Mouse (Mus musculus): ENCODE results near the gene Cct4.
A peak's percentile ranks its signal among the peaks of the same experiment; 100 is the strongest.

Cct4 gene

DNA sequence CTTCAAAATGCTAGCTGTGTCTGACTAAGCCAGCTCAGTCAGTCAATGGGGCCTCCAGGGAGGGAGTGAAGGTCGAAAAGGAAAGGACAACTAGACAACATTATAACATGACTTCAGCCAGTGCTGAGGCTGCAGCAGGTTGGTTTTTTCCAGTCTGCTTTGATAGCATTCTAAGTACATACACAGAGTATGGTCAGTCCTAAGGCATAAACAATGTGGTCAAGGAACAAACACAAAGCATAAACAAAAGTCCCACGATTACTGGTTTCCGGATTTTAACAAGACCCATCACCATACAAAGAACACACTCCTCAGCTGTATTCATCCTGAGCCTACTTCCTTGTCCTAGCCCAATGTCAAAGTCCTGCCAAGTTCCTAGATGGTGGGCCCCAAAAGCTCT is 4.8 kb upstream of the Cct4 start:
- DNase-seq: no peak

DNA sequence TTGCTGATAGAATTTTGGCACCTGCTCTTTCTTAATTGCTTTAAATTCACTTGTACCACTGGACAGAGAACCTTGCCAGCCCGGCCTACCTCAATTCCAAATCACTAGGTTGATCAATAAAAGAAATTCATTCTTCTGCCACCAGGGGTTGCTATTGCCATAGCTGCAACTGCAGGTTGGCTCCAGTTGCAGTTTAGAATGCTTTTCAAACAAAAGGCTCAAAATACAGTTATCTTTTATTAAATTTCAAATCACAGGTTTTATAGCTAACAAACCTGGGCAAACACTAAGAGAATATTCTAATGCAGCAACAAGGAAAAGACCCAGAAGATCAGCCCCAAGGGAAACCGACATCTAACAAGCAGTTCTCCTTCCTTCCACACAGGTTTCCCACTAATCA is 3.0 kb upstream of the Cct4 start:
- DNase-seq: peak; percentile 36 to 56

DNA sequence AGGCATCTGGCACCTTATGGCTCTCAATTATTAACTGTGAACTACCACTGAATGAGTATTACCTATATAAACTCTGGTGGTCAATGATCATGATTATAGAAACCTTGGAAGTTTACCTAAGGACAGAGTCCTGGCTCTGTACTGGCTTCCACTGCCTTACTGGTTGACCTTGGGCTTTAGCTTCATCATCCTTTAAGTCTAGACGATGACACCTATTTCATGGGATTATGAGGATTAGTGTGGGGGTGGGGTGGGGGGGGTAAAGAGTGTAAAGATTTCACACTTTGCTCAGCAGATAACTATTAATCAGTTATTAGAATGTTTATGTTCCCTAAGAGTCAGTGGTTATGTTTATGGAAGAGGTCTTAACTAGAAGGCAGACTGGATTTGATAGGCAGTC is 533 bp upstream of the Cct4 start:
- DNase-seq: no peak

DNA sequence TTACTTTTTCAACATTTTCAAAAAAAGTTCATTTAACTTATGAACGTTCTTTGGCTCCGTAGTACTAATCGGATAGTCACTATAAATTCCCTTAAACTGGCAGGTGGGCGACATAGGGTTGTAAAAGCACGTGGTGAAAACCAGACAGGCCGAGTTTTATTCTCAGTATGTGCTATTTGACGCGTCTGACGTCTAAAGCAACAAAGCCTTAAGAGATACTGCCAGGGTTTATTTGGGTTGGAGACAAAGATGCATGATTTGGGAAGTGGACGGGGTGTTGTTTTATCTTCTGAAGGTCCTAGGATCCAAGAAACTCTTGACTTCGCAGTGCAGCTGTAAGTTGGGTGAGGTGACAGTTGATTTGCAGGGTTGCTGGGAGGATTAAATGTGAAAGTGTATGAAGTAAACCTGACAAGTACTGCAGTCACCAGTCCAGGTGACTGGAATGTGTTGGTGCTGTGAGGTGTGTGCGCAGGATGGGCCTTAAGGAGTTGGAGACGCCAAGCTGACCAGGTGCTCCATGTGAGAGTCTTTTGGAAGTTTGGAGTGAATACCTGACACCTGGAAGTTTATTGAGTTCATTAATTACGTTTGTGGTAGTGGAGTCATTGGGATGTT is 1.0 kb downstream of the Cct4 start:
- no peak for DNase-seq

DNA sequence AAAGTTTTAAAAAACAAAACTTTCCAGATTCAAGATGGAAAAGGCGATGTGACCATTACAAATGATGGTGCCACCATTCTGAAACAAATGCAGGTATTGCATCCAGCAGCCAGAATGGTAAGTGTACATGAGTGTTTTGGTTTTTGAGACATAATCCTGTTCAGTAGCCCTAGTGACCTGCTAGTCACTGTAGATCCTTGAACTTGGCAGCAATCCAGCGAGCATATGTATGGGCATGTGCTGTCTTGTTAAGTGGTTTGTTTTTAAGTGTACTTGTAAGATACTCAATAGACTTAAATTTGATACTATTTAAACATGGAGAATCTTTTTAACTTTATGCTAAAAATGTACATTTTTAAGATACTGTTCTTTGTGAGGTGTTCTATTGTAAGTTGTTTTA is 4.0 kb downstream of the Cct4 start:
- peak; percentile 43 to 54 for DNase-seq

DNA sequence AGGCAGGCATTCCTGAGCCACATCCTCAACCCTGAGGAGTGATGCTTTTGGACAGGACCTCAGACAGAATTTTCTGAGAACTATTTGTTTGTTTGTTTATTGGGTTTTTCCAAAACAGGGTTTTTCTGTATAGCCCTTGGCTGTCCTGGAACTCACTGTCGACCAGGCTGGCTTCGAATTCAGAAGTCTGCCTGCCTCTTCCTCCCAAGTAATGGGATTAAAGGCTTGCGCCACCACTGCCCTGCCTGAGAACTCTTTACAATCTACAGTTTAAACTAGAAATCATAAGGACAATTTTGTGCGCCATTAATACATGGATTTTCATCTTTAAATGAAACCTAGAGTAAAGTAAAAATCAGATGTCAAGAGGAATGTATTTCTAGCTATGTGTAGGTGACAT is 5.1 kb downstream of the Cct4 start:
- no peak for DNase-seq

DNA sequence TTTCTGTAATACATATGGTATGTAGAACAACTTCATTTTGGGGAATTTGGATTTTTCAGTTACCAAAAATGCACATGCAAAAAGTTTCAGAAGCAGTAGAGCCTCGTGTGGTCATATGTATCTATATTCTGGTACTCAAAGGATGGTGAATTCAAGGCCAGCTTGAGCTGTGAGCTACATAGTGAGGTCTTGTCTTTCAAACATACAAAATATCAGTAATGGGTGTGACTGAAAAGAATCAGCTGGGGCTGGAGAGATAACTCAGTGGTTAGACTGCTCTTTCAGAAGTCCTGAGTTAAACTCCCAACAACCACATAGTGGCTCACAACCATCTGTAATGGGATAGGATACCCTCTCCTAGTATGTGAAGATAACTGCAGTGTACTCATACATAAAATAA is 8.0 kb downstream of the Cct4 start:
- no peak for DNase-seq

DNA sequence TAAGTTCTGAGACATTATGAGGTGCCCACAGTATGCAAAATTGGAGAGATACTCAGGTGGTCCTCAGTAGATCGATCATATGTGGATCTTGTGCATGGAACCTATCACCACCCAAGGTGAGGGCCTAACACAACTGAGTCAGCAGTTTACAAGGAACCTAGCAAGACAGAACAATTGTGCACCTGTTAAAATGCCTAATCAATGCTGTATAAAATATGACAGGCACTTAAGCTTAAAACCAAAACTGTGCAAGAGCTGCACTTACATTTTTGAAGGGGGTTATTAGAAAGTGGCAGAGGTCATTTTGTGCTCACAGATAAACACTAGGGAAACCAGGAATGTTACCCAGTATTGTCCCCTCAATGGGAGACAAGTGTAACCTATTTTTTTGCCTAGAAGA is 15.0 kb downstream of the Cct4 start:
- no peak for DNase-seq

DNA sequence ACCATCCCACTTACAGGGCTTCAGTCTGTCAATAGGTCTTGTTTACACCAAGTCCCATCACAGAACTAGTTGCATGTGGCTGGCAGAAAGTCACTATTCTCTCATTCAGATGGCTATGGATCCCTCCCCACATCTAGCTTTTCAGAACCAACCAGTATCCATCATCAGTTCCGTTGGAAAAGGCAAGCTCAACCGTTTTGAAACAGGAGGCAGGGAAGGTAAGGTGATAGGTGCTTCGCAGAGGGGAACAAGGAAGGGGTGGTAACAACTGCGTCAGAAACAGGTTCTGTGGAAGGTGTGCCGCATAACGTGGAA is 16.8 kb downstream of the Cct4 start:
- no peak for DNase-seq

DNA sequence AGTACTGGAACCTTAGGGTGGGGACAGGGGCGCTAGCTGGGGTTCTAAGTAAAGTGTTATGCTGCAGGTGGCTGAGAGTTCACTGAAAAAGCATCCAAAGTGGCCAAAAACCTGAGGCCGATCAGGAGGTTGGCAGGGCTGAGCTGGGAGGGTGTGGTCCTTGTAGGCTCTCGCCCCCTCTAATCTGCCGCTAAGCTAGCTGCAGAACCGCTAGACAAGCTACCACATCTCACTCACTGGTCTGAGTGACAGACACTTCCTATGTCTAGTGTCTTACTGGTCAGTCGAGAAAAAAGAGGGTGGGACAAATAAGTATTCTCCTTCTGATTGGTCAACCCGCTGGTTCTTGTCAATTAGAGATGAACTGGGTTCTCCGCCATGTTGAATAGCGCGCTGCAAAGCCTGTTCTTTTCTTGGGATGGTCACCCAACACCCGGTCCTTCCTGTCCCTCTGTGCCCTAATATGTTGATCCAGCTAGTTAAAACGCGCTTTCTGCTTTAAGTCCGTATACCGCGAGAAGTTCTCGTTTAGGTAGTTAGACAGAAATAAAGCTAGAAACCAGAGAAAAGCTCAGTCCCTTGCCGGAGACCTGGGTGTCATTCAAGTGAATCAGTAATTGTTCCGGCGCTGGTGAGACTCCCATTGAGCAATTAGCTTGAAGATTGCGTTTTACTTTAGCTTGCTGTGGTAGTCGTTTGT is 17.3 kb downstream of the Cct4 start, which contains the start of gene Fam161a:
Fam161a (plus strand) TSS at position 51 of the 700 bp plus-strand sequence.
- DNase-seq: peak; percentile 81 to 91

DNA sequence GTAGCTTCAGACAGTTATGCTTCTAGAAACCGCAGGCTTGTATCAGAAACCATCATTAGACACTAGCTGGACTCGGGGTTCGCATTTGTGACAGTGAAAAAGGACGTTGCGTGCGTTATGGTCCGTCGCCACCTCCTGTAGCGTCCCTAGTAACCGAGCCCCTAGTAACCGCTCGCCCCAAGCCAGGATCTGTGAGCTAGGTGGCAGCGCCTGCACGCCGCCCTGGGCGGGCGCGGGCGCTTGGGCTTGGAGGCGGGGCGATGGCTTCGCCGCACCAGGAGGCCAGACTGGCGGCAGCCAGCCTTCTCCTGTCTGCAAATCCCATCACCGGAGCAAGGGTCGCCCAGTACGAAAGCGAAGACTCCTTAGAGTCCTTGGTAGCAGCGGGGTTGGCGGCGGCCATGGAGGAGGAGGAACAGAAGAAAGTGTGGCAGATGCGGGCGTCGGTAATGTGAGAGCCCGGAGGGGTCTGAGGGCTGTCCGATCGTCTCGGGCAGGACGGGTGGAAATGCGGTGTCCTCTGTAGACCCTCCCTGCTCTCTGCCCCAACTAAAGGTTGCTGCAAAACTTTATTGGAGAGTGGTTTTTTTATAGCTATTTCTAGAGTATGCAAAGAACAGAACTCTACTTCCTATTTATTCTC is 18.0 kb downstream of the Cct4 start:
- DNase-seq: peak; percentile 81 to 86

DNA sequence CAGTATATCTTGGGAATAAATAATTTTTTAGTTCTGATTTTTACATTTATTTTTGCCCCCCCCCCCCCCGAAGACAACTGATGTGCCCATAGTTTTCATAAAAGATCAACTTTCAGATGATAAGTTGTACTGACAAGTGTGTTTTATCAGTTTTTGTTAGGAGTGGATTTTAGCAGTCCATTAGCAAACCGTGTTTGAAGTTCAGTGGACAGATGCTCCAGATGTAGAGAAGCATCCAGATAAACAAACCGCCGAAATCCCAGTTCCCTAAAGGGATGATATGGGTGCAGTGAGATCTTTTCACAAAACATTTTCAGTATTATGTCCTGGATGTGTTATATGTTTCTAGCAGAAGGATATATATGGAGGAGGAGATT is 18.5 kb downstream of the Cct4 start:
- no peak for DNase-seq

DNA sequence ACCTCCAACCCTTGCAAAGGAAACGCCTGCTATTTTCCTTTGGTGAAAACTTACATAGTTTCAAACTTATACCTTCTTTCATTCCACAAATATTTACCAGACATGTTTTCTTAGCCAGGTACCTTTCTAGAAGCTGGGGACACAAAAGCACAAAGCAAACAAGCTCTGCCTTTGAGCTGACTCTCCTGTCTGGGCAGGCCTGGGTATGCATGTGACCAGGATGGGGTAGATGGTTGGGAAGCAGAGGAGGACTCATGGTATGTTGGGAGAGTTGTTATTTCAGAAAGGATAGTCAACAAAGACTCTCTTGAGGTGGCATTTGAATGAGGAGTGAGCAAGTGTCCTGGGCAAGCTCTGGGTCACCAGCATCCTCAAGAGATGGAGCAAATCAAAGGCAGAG is 22.8 kb downstream of the Cct4 start:
- DNase-seq: no peak

DNA sequence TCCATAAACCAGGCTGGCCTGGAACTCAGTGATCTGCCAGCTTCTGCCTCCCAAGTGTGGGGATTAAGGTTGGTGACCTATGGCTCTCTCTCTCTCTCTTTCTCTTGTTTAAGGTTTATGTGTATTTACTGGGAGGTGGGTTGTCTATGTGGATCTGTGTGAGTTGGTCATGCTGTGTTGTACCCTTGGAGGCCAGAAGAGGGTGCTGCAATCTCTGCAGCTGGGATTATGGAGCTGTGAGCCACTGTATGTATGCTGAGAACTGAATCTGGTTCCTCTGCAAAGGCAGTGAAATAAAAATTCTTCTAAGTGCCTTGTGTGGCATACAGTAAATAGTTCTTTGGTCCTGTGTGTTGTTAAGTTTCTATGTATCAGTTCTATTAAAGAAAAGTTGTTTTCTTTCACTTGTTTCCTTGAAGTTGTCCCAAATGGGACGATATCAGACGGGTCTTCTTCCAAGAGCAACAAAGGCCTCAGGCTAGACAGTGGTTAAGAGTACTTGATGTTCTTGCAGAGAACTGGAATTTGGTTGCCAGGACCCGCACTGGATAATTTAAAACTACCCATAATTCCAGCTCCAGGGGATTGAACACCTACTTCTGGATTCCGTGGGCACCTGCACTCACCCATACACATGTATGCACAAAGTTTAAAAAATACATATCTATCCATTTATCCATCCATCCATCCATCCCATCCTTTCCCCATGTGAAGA is 23.4 kb downstream of the Cct4 start:
- no peak for DNase-seq

DNA sequence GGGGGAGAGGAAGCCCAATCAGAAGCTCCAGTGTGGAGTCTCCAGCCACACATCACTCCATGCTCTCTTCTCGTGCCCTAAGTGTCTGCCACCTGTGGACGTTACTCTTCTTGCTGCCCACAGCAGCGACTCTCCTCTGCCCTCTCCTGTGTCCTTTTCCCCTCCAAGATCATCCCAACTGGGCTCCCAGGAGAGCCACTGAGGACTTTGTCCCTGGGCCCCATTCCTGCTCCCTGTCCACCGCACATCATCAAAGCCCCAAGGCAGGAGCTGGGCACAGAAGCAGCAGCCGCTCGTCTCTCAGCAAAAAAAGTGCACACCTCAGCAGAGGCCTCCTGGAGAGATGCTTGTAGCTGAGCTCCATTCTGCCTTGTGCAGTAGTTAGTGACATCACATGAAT is 24.7 kb downstream of the Cct4 start:
- no peak for DNase-seq

DNA sequence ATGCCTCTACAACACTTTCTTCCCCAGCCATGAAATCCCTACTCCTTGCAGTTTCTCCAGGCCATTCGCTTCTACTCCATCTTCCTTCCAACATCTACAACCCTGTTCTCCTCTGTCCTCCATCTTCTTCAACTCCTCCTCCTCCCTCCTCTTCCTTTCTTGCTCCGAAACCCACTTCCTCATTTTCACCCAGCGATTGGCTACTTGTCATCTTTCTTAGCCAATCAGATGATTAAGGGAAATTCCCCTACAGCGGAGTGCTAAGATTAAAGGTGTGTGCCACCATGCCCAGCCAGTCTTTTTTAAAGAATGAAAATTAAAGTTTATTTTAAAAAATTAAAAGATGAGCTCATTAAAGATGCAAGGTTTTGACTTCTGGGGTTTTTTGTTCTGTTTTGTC is 27.6 kb downstream of the Cct4 start:
- no peak for DNase-seq

DNA sequence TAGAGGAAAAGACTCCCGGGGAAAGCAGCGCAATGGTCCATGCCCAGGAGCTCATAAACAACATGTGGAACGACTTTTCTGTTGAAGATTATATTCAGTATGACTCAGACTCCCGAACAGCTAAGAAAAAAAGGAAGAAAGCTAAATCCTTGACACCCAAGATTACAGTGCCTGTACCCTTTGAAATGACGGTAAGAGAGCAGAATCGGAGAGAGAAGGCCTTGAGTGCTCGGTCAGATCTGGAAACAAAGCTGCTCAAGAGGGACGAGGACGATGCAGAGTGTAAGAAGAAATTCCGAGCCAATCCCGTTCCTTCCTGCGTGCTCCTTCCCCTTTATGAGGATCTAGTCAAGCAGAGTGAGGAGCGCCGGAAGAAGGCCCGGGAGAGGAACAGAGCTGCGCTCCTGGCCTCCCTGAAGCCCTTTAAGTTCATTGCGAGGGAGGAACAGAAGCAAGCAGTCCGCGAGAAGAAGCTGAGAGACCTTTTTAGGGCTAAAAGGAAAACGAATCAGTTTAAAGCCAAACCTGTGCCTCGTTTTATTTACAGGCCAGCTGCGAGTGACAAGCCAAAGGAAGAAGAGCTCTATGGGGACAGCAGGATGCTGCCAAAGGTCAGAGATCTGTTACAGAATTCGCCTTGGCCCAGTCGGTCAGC is 29.9 kb downstream of the Cct4 start:
- DNase-seq: no peak

DNA sequence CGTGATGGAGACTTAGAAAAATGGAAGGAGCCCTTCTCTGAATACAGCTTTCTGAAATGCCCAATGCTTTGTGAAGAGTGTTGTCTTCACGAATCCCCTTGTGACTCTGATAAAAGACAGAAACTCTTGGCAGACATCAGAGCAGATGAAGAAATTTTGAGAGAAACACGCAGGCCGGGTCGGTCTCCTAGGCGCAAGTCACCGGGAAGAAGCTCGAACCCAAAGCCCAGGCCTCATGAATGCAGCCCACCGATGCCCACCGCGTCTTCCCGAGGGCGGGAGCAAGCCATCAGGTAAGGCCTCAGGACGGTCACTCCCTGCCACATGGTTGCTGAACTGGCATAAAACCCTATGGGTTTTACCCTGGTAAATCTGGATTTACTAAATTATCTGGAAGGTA is 30.5 kb downstream of the Cct4 start:
- DNase-seq: no peak

DNA sequence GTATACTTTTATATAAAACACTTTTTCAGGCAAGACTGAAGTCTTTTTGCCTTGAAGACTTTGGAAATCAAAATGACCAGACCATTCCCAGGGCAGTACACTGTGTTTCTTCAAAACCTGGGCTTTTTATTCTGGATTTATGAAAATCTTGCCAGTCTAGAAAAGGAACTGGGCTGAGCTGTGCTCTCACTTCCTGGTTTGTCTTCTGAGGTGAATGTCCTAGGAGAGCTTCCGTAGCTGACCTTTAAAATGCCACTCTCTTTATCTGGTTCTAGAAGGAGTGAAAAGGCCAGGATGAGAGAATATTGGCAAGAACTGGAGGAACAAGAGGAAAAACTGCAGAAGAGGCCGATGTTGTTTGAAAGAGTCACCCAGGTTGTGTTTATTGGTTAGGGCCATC is 32.8 kb downstream of the Cct4 start:
- no peak for DNase-seq

DNA sequence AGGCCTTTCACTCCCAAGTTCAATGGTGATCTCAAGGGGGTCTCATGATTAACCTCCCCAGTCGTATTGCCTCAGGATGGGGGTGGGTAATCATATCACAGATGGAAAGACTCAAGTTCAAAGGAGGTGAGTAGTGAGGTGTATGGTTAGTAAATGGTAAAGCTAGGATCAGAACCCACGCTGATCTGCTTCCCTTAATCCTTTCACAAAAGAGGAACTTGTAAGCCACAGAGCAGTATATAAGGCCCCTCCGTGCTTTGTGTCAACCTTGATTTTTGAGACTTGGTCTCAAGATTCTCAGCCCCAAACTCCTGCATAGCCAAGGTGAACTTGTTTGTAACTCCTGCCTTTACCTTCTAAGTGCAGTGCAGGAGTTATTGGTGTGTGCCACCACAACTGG is 33.9 kb downstream of the Cct4 start:
- DNase-seq: no peak

DNA sequence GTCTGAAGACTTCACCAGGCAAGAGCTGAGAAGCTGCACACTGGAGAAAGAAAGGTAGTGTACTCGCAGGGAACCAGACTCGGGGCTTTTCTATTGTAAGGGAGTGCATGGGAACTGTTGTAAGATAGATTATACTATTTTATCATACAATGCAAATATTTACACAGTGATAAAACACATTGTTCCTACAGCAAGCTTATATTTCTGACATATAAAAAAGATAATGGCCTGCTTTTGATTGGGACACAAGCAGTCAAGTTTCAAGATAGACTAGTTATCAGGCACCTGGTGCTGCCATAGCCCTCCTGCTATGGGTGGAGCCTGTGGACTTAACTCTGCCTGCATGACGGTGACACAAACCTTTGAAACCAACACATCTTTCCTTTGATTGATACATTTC is 38.6 kb downstream of the Cct4 start:
- no peak for DNase-seq

DNA sequence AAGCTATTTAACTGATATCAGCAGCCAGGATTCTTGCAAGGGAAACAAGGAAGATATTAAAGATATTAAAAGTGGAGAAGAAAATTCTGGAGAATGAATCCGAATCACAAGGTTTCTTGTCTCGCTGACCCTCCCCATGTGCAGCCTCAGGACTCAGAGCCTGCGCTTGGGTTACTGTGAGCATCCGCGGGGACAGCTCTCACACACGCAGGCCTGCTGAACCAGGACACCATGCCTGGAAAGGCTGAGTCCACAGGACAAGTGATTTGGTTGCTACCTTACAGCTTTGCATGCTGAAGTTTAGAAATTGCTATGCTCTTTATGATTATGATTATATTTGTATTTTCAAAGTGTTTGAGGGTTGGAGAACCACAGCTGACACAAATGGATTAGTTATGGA is 39.1 kb downstream of the Cct4 start:
- no peak for DNase-seq

DNA sequence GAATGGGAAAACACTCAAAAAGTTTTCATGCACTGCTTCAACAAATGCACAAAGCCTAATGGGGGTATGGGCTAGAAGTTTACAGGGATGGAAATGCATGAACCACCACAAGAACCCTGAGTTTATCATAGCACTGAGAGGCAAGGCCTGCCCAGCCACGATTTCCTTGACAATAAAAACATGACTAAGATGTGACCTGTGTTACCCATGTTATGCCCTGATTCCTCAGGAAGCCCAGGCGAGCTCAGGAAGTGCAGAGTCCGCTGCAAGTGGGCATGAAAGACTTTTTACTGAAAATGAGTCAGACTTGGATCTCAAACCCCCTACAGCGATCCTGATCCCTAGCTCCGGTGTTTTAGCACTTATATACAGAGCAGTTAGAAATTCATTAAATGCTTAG is 56.9 kb downstream of the Cct4 start:
- DNase-seq: no peak

Data from cerebellum, adult 18-20 months (tissue).